Mouse (Mus musculus): ENCODE results near the gene Dpf2.
A peak's percentile ranks its signal among the peaks of the same experiment; 100 is the strongest.

Gene Dpf2

GRCm38 (mm10) chr19:5862335-5863085, 50.3 kb downstream of the Dpf2 start:
- no peak for DNase-seq

GRCm38 (mm10) chr19:5856604-5857003, 56.2 kb downstream of the Dpf2 start:
- no peak for DNase-seq

GRCm38 (mm10) chr19:5852035-5852722, 60.6 kb downstream of the Dpf2 start:
- DNase-seq: no peak

GRCm38 (mm10) chr19:5851481-5851971, 61.3 kb downstream of the Dpf2 start:
- no peak for DNase-seq

- no peak for DNase-seq
These were observed 62.0 kb downstream of the Dpf2 start for GRCm38 (mm10) chr19:5850860-5851259.

- DNase-seq: peak; percentile 98
These were observed 62.8 kb downstream of the Dpf2 start for GRCm38 (mm10) chr19:5849843-5850527.

- DNase-seq: peak; percentile 60
These were observed 63.8 kb downstream of the Dpf2 start for GRCm38 (mm10) chr19:5848826-5849672.

GRCm38 (mm10) chr19:5848032-5848825, 64.6 kb downstream of the Dpf2 start:
- peak; percentile 79 for DNase-seq

- peak; percentile 67 for DNase-seq
These were observed 65.5 kb downstream of the Dpf2 start for GRCm38 (mm10) chr19:5847306-5847796.

GRCm38 (mm10) chr19:5846557-5847305, 66.1 kb downstream of the Dpf2 start:
- DNase-seq: peak; percentile 89
